In genomic region chr14:61683791-61684411, GRCm38 (mm10) we compare ENCODE assay signal across 8 mouse cellular contexts.
DNase-seq lines count a peak whose midpoint lies in the region; ATAC-seq and TF ChIP-seq lines count a peak whose summit lies in the region.

No protein-coding gene starts in this region.

- no peak for TF ChIP-seq CTCF in hindbrain, postnatal 0 days (IDR thresholded peaks at IDR 0.05; ENCODE audit: low read depth)
- no peak for TF ChIP-seq CTCF in liver, postnatal 0 days (IDR thresholded peaks at IDR 0.05; ENCODE audit: low read depth)

- DNase-seq in heart, adult 18-20 months = peak; percentile 54 to 61
- no peak for DNase-seq in heart, postnatal 25 days (ENCODE audit: low spot score)
- DNase-seq in MN1 (ENCODE audit: low spot score) = peak; percentile 49
- DNase-seq in forebrain, embryonic 11.5 days (ENCODE audit: low spot score) = no peak
- DNase-seq in hindbrain, postnatal 0 days (ENCODE audit: low spot score) = no peak
- DNase-seq in liver, postnatal 0 days = peak; percentile 36
- peak; percentile 45 to 74 for DNase-seq in spleen, postnatal 4 days (ENCODE audit: low spot score in 2 of 2)
- DNase-seq in adipocyte (ENCODE audit: low spot score) = no peak

- peak overlapping the region; percentile 20; the same call in 1 of the 2 replicates for H3K4me2 ChIP-seq in forebrain, embryonic 11.5 days (ENCODE audit: low read depth, low read length, severe bottlenecking)
- peak overlapping the region; percentile 94 for H3K4me2 ChIP-seq in hindbrain, postnatal 0 days (ENCODE audit: low read depth, low read length)
- H3K4me2 ChIP-seq in liver, postnatal 0 days (ENCODE audit: low read depth, low read length) = peak overlapping the region; percentile 98

- intact Hi-C loops in heart, postnatal 25 days (cut with DNase I) = loop anchor here (10.0 kb wide), 1 partner anchor 491 kb away; no protein-coding TSS in a partner anchor

- no peak overlapping the region for H3K9ac ChIP-seq in forebrain, embryonic 11.5 days (ENCODE audit: low read length)
- no peak overlapping the region for H3K9ac ChIP-seq in hindbrain, postnatal 0 days (replicated peaks; ENCODE audit: low read length)
- peak overlapping the region; percentile 98 for H3K9ac ChIP-seq in liver, postnatal 0 days (replicated peaks)

- peaks cover 23% of the 10 kb centered on the region for H3K4me1 ChIP-seq in forebrain, embryonic 11.5 days (replicated peaks; ENCODE audit: control insufficient read depth, insufficient read depth, low read length)
- H3K4me1 ChIP-seq in hindbrain, postnatal 0 days (ENCODE audit: insufficient read depth, low read length) = no peaks in the 10 kb centered on the region
- H3K4me1 ChIP-seq in liver, postnatal 0 days (ENCODE audit: insufficient read depth) = peaks cover 32% of the 10 kb centered on the region

- H3K36me3 ChIP-seq in forebrain, embryonic 11.5 days (ENCODE audit: control insufficient read depth, insufficient read depth, low read length) = no peaks in the 10 kb centered on the region
- H3K36me3 ChIP-seq in hindbrain, postnatal 0 days (ENCODE audit: insufficient read depth, low read length) = no peaks in the 10 kb centered on the region
- no peaks in the 10 kb centered on the region for H3K36me3 ChIP-seq in liver, postnatal 0 days (replicated peaks; ENCODE audit: insufficient read depth, low read length)

- peak overlapping the region; percentile 13 for H3K4me3 ChIP-seq in forebrain, embryonic 11.5 days (ENCODE audit: low read depth, low read length)
- H3K4me3 ChIP-seq in hindbrain, postnatal 0 days (ENCODE audit: low read length) = 0 out of 2 replicates have a peak overlapping the region, but pooled peaks have one; percentile 15
- H3K4me3 ChIP-seq in liver, postnatal 0 days (ENCODE audit: low read depth, low read length) = peak overlapping the region; percentile 87

- TF ChIP-seq EP300 in liver, postnatal 0 days (IDR thresholded peaks at IDR 0.05; ENCODE audit: low read depth) = no peak

- WGBS in forebrain, embryonic 11.5 days = 4% methylated on average over 19 of the region's 19 CpGs
- whole genome bisulfite sequencing in hindbrain, postnatal 0 days = 30% methylated on average over 19 of the region's 19 CpGs
- WGBS in liver, postnatal 0 days (ENCODE audit: insufficient replicate concordance) = 9% methylated on average over 19 of the region's 19 CpGs

- ATAC-seq in forebrain, embryonic 11.5 days (replicated peaks; ENCODE audit: low FRiP score) = no peak
- ATAC-seq in hindbrain, postnatal 0 days = no peak
- no peak for ATAC-seq in liver, postnatal 0 days

- H3K27me3 ChIP-seq in forebrain, embryonic 11.5 days (ENCODE audit: control insufficient read depth, insufficient read depth, low read length) = peaks cover 32% of the 10 kb centered on the region
- H3K27me3 ChIP-seq in hindbrain, postnatal 0 days (ENCODE audit: insufficient read depth, low read length) = peaks cover 31% of the 10 kb centered on the region
- H3K27me3 ChIP-seq in liver, postnatal 0 days (ENCODE audit: insufficient read depth, low read length) = peaks cover 34% of the 10 kb centered on the region

- no peaks in the 10 kb centered on the region for H3K9me3 ChIP-seq in forebrain, embryonic 11.5 days (ENCODE audit: control insufficient read depth, low read length)
- no peaks in the 10 kb centered on the region for H3K9me3 ChIP-seq in hindbrain, postnatal 0 days (ENCODE audit: low read length)
- H3K9me3 ChIP-seq in liver, postnatal 0 days (ENCODE audit: low read length) = no peaks in the 10 kb centered on the region

- no peak overlapping the region for H3K27ac ChIP-seq in forebrain, embryonic 11.5 days (ENCODE audit: low read depth, low read length)
- no peak overlapping the region for H3K27ac ChIP-seq in hindbrain, postnatal 0 days
- peak overlapping the region; percentile 99 for H3K27ac ChIP-seq in liver, postnatal 0 days (ENCODE audit: low read depth)

Comparison
In these comparisons a context has a peak if more than half of its experiments do, and no peak if none do; other contexts are left out.
1. DNase-seq: peak in heart, adult 18-20 months (2 of 2), MN1 (single experiment), liver, postnatal 0 days (single experiment) and spleen, postnatal 4 days (2 of 2); none in heart, postnatal 25 days (single experiment), forebrain, embryonic 11.5 days (single experiment), hindbrain, postnatal 0 days (single experiment) and adipocyte (single experiment).
2. H3K4me2 ChIP-seq: peak in every context shown above with its lines; median percentile 98 in liver, postnatal 0 days; 94 in hindbrain, postnatal 0 days; 20 in forebrain, embryonic 11.5 days.
3. H3K4me3 ChIP-seq: peak in every context shown above with its lines; median percentile 87 in liver, postnatal 0 days; 15 in hindbrain, postnatal 0 days; 13 in forebrain, embryonic 11.5 days.